Mouse (Mus musculus) Muller cell, postnatal 12 days (primary cell): ENCODE measurements around the gene Pdzrn4.
"Not testable (repeated sequence)": the region's sequence is repeated elsewhere in the genome, so short reads cannot be mapped to it uniquely, and the experiment has no call there.

Experiments
- DNase-seq: peaks from one replicate; pipeline ENCODE4 v3.0.0-alpha.2; 2015; ENCODE audit errors: inconsistent ontology term

Gene Pdzrn4

DNA sequence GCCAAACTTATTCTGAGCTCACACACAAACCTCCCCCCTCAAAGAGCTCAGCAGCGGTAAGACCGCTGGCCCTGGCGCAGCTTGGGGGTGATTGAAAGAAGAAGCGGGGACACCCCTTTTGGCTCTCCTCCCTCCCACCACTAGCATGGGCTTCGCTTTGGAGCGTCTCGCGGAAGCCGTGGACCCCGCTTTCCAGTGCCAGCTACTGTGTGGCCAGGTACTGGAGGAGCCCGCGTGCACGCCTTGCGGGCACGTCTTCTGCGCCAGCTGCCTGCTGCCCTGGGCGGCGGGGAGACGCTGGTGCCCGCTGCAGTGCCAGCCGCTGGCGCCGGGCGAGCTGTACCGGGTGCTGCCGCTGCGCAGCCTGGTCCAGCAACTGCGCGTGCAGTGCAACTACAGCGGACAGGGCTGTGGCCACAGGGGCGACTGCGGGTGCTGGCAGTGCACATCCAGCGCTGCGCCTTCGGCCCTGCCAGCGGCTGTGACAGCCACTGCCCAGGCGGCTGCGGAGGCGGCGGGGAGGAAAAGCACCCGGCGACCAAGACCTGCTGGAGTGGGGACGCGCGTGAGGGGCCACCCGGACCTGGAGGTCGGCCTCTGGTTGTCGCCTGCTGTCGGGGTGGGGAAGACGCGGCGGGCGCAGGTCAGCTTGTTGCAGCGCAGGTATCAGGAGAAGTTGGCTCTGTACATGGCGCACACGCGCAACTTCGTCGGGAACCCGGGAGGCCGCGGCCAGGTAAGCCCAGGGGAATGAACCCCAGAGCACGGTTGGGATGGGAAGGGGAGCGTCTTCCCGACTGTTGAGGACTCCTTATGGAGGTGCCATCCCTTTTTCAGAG is at the start of gene Pdzrn4:
Pdzrn4 (plus strand) TSS at position 112 of the 839 bp plus-strand sequence.
- peak; percentile 54 for DNase-seq

DNA sequence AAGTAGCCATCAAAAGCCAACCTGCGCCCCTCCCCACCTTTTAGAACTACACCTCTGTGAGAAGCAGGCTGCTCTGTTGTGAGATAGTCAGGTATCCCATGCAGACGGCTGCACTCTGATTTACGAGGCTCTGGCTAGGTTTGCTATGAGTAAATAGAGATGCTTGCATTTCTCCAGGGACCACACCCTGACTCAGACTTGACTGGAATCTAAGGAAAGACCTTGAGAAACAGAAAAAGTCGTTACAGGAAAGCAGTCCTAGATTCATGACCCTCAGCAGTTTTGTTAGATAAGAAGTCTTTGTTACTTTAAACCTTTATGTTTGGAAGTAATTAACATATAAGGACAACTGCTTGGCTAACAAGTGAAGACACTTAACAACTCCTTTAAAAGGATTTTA is 49.3 kb upstream of the Pdzrn4 start:
- DNase-seq, result no peak

GRCm38 (mm10) chr15:92347902-92348301 is 48.8 kb upstream of the Pdzrn4 start:
- DNase-seq, result no peak

GRCm38 (mm10) chr15:92348453-92348852 is 48.2 kb upstream of the Pdzrn4 start:
- not testable (repeated sequence) for DNase-seq

GRCm38 (mm10) chr15:92364153-92364552 is 32.5 kb upstream of the Pdzrn4 start:
- no peak for DNase-seq

DNA sequence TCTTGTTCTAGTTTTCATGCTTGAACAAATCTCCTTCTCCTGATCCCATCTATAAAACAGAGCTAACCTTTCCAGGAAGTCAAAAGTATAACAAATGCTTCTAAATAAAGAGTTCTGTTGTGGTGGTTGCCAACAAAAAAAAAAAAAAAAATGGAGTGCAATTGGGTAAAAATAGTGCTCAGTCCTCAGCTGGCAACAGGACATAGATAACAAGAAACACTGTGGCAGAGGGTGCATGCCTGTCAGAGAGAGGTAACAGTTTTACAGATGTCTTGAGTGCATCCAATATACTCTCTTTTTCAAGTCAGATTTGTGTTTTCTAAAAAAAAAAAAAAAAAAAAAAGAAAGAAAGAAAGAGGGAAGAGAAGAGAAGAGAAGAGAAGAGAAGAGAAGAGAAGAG is 32.1 kb upstream of the Pdzrn4 start:
- DNase-seq, result no peak

DNA sequence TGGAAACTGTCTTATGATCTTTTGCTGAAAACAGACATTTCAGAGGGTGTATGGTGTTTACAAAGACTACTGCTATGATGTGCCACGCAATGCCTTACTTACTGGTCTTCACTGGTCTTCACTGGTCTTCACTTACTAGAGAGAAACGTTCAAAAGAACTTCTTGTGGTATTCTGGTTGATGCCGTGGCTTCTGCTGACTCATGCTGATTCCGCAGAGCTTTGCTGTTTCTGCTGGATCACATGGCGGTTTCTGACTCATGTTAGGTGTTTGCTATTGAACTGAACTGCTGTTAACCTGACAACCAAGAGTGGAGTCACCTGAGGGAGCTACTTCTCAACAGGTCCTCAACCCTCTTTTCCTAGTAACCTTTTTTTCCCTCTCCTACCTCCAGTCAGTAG is 1.9 kb upstream of the Pdzrn4 start:
- no peak for DNase-seq

GRCm38 (mm10) chr15:92398747-92399146 is 2.1 kb downstream of the Pdzrn4 start:
- DNase-seq, result no peak

GRCm38 (mm10) chr15:92399278-92399677 is 2.6 kb downstream of the Pdzrn4 start:
- DNase-seq, result no peak

DNA sequence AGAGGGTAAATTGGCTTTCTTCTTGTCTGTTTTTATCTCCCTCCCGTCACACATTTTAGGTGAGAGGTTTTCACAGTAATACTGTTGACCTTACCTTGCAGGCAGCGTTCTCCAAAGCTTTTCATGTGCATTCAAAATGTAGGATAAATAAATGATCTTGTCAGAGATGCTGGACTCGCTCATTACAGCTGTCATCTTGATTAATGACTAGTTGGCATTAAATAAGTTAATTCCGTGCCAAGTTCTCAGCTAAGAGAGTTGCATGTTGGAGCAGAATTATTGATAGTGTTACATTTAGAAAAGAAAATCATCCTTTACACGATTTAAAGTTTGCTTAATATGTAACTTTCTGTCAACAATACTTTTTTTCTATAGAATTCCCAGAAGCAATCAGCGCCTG is 4.9 kb downstream of the Pdzrn4 start:
- no peak for DNase-seq

DNA sequence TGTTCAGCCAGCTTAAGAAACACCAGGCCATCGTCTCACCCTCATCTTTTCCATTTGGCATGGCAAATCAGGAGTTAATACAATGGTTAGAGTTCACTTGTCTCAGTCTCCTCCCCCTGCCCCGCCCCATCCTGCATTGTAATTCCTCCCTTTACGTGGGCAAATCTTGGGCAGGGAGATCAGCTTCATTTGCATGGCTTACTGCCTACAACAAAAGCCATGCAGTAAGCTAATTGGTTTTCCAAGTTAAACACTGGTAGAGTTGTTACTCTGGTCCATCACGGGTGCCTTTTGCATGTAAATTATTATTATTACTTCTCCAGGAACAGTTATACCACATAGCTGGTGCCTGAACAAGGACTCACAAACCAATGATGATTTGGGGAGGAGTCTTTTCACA is 18.6 kb downstream of the Pdzrn4 start:
- DNase-seq, result no peak

DNA sequence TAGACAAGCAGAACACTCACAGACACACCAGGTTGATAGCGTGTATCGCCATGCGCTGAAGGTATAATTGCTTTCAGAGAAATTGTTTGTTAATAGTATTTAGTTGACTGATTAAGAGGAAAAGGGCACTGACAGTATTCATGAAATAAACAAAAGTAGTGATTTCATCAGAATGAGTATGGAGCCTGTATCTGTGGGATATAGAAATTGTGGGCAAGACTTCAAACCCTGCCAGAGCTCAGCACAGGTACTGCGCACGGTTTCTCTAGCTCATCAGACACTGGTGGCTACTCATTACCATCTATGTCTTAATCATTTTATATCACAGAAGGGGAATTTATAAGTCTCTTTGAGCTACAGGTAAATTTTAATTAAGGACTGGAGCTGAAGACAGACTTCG is 19.5 kb downstream of the Pdzrn4 start:
- DNase-seq, result no peak

GRCm38 (mm10) chr15:92416658-92417057 is 20.0 kb downstream of the Pdzrn4 start:
- no peak for DNase-seq

- DNase-seq, result no peak
Observed at GRCm38 (mm10) chr15:92417120-92417519, 20.4 kb downstream of the Pdzrn4 start.

DNA sequence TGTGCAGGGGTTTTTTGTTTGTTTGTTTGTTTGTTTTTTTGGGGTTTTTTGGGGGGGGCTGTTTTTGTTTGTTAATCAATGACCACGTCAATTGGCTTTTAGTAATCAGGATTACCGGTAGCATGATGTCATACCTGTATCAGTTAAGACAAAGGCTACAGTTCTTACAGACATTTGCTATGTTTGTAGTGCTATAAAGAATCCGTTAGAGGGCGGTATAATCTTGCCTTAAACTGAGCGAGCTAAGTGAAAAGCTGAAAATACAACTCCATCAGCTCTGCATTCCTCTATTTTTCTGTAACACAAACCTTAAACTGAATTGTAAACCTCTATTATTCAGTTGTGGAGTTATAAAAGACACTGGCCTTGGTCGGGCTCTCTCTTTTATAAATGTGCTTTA is 37.9 kb downstream of the Pdzrn4 start:
- no peak for DNase-seq

- no peak for DNase-seq
Observed at GRCm38 (mm10) chr15:92435306-92435705, 38.6 kb downstream of the Pdzrn4 start.

- peak; percentile 1 for DNase-seq
Observed at GRCm38 (mm10) chr15:92441630-92442180, 45.0 kb downstream of the Pdzrn4 start.

DNA sequence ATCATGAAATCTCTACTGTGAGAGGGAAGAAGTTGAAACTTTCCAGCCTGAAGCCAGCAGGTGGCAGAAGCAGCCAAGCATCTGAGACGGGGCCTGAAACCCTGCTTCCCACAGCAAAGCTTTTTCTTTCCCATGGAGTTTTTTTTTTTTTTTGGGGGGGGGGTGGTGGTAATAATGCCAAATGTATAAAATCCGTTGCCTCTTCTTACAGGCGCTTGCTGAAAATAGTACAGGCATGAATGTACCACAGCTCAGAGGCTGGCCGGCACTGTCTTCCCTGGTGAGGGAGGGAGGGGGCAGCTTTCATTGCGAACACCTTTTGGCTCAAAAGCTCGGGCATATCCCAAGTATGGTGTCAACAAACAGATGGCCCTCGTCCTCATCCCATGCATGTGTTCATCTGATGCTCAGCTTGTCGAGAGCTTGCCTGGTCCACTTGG is 51.0 kb downstream of the Pdzrn4 start:
- peak; percentile 14 for DNase-seq

GRCm38 (mm10) chr15:92449112-92449511 is 52.4 kb downstream of the Pdzrn4 start:
- DNase-seq, result no peak

DNA sequence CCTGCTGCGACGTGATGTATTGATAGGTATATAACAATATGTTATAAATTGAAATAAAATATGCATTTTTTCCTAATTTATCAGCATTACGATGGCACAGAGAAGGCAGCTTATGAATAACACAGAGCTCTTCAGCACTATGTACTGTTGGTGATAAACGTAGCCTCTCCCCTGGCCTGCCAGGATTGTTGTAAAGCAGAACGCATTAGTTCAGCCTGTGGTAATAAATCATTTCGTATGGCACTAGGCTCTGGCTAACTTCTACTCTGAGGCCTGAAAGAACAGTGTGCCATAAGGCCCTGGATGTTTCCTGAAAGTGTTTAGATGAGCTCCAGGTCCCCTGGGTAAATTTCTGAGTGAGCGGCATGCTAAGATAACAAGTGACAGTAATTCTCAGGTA is 55.9 kb downstream of the Pdzrn4 start:
- no peak for DNase-seq

DNA sequence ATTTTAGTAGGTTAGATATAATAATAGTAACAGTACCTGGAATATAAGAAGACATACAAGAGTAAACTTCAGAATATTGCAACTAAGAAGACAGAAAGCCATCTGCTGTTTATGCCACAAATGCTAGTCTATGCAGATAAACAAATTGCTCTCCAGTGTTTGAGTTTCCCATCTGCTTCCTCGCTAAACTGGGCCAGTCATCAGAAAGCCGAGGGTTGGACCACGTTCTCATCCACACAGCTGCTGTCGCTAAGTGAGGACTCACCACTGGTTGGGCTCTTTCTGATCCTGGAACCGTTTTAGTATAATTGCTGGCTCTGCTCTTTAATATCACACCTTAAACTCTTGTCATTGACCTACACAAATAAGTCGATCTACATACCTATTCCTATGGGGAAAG is 85.5 kb downstream of the Pdzrn4 start:
- no peak for DNase-seq

DNA sequence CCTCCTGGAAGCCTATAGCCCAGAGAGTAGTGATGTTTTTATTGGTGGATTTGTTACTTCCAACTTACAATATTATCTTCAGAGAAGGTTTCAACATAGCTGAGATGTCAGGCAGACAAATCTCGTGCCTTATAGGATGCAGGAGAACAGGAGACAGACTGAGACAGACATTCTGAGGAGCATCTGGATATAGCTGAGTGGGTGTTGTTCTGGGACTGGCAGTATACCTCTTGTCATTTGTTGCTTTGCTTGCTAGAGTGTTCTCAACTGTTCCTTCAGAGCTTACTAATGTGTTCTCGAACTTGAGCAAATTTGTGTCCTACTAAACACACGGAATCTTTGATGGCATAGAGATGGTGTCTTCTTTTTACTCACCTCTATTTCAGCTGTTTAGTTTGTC is 94.7 kb downstream of the Pdzrn4 start:
- no peak for DNase-seq

GRCm38 (mm10) chr15:92495465-92496174 is 98.9 kb downstream of the Pdzrn4 start:
- DNase-seq, result no peak
